8 mouse cellular contexts compared by ENCODE assay signal in the genomic region with DNA sequence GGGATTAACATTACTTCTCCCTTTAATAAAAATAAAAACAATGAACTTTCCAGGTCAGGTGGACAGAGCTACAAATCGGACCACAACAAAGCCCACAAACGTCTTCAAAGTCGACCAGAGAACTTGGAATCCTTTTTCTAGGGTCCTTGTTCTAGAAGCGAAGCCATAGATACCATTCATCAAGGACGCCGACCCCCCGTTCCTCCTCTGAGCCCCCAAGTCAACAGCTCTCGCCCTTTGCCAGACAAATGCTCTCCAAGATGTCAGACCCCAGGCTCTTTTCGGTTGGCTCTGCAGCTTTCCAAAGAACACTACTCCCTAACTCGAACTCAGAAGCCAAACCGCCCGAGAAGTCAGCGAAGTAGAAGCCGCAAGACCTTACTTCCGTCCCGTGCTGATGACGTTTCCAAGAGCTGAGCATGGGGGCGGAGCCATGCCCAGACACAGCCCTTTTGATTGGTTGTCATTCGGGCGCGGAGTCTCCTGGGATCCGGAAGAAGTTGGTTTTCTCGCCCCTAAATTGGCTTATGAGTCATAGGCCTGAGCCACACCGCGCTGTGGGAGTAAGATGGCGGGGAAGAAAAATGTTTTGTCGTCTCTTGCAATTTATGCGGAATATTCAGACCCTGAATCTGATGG. TPM values are rescaled to one million over a fixed set of nuclear protein-coding genes. Genes with fewer than 3 reads are reported as not detected.
DNase-seq lines count a peak whose midpoint lies in the region; ATAC-seq and TF ChIP-seq lines count a peak whose summit lies in the region.

Gene Sap30bp (plus strand): TSS at position 175 of the 639 bp plus-strand sequence.
Gene Recql5 (minus strand): TSS at position 370 of the 639 bp plus-strand sequence.

- peak within 1 kb of the TSS; percentile 95 for H3K4me3 ChIP-seq in bone marrow macrophage, adult 2 months (ENCODE audit: insufficient read depth, low read length)
- peak within 1 kb of the TSS; percentile 99 for H3K4me3 ChIP-seq in embryonic fibroblast, embryonic 13.5 days (ENCODE audit: insufficient read depth, low read length)
- H3K4me3 ChIP-seq in kidney, embryonic 14.5 days (ENCODE audit: low read length), result peak within 1 kb of the TSS; percentile 80
- H3K4me3 ChIP-seq in limb, embryonic 15.5 days, result peak within 1 kb of the TSS; percentile 61

- peaks cover 24% of the 10 kb centered on the region for H3K36me3 ChIP-seq in kidney, embryonic 14.5 days (ENCODE audit: control insufficient read depth, insufficient read depth, low read length)
- H3K36me3 ChIP-seq in limb, embryonic 15.5 days, result peaks cover 39% of the 10 kb centered on the region

- H3K9me3 ChIP-seq in kidney, embryonic 14.5 days (ENCODE audit: control insufficient read depth, low read length), result no peaks in the 10 kb centered on the region
- no peaks in the 10 kb centered on the region for H3K9me3 ChIP-seq in limb, embryonic 15.5 days

- DNase-seq in A20 (ENCODE audit: low read depth, low spot score), result peak; percentile 99
- peak; percentile 96 to 97 for DNase-seq in heart, adult 9 months (ENCODE audit: low spot score in 2 of 2)
- DNase-seq in monocyte, adult 2 months (ENCODE audit: low read depth in 1 of 2, low spot score in 2 of 2), result peak; percentile 95 to 96
- DNase-seq in spleen, postnatal 36 days (ENCODE audit: low spot score in 2 of 2), result peak; percentile 95 to 97

- no peak for TF ChIP-seq CTCF in bone marrow macrophage, adult 2 months (IDR thresholded peaks at IDR 0.05; ENCODE audit: low read depth, low read length)
- no peak for TF ChIP-seq CTCF in embryonic fibroblast, embryonic 13.5 days (IDR thresholded peaks at IDR 0.05; ENCODE audit: borderline replicate concordance, insufficient read depth, low read length)

- 0 out of 2 replicates have a peak within 1 kb of the TSS, but pooled peaks have one; percentile 18 for H3K27ac ChIP-seq in bone marrow macrophage, adult 2 months (ENCODE audit: insufficient read depth, low read depth, low read length)
- H3K27ac ChIP-seq in embryonic fibroblast, embryonic 13.5 days (ENCODE audit: insufficient read depth, low read length), result peak within 1 kb of the TSS; percentile 36; the same call in 1 of the 2 replicates
- H3K27ac ChIP-seq in kidney, embryonic 14.5 days (ENCODE audit: low read depth, low read length), result no peak within 1 kb of the TSS
- H3K27ac ChIP-seq in limb, embryonic 15.5 days, result peak within 1 kb of the TSS; percentile 3; the same call in 1 of the 2 replicates

- peaks cover 22% of the 10 kb centered on the region for H3K4me1 ChIP-seq in bone marrow macrophage, adult 2 months (ENCODE audit: control insufficient read depth, insufficient read depth, low read length)
- no peaks in the 10 kb centered on the region for H3K4me1 ChIP-seq in embryonic fibroblast, embryonic 13.5 days (ENCODE audit: control insufficient read depth, insufficient read depth, low read length)
- peaks cover 13% of the 10 kb centered on the region for H3K4me1 ChIP-seq in kidney, embryonic 14.5 days (ENCODE audit: control insufficient read depth, insufficient read depth, low read length)
- H3K4me1 ChIP-seq in limb, embryonic 15.5 days, result peaks cover 26% of the 10 kb centered on the region

- H3K9ac ChIP-seq in kidney, embryonic 14.5 days (ENCODE audit: low read depth, low read length), result peak within 1 kb of the TSS; percentile 82
- H3K9ac ChIP-seq in limb, embryonic 15.5 days, result peak within 1 kb of the TSS; percentile 57

- H3K27me3 ChIP-seq in kidney, embryonic 14.5 days (ENCODE audit: control insufficient read depth, insufficient read depth, low read length), result no peaks in the 10 kb centered on the region
- H3K27me3 ChIP-seq in limb, embryonic 15.5 days, result no peaks in the 10 kb centered on the region

- TF ChIP-seq POLR2A in bone marrow macrophage, adult 2 months (IDR thresholded peaks at IDR 0.05; ENCODE audit: borderline replicate concordance, low read depth, low read length), result 0 out of 2 replicates have a peak, but pooled peaks have one; percentile 42
- peak; percentile 67; the same call in 1 of the 2 replicates for TF ChIP-seq POLR2A in embryonic fibroblast, embryonic 13.5 days (IDR thresholded peaks at IDR 0.05; ENCODE audit: low read depth, low read length)

- peak; percentile 99 for ATAC-seq in kidney, embryonic 14.5 days (ENCODE audit: low FRiP score, low TSS enrichment)
- ATAC-seq in limb, embryonic 15.5 days (ENCODE audit: insufficient number of reproducible peaks, low FRiP score, low TSS enrichment, low read depth), result peak; percentile 97

- peak within 1 kb of the TSS; percentile 81 for H3K4me2 ChIP-seq in kidney, embryonic 14.5 days (replicated peaks; ENCODE audit: low read depth, low read length)
- peak within 1 kb of the TSS; percentile 79 for H3K4me2 ChIP-seq in limb, embryonic 15.5 days

- WGBS in kidney, embryonic 14.5 days, result under 1% methylated on average over 28 of the region's 28 CpGs
- WGBS in limb, embryonic 15.5 days, result under 1% methylated on average over 28 of the region's 28 CpGs

RNA-seq across cellular contexts. Expression of gene Sap30bp, which starts in this region (rescaled TPM):
- 23.6 and 24.5 TPM in 2 replicates for polyA plus RNA-seq in bone marrow macrophage, adult 2 months (2012; ENCODE audit: insufficient read depth, insufficient read length, missing spikeins)
- polyA plus RNA-seq in embryonic fibroblast, embryonic 13.5 days (2011; ENCODE audit: insufficient read length, low read depth, missing spikeins), result 45.2 and 50.0 TPM in 2 replicates
- 41.4 and 48.1 TPM in 2 replicates for polyA plus RNA-seq in kidney, embryonic 14.5 days (2014; fragmentation: Nextera tagmentation; extraction: Ambion mirVana)
- polyA plus RNA-seq in limb, embryonic 15.5 days (2015; fragmentation: Nextera tagmentation; extraction: Ambion mirVana), result 31.3 and 36.1 TPM in 2 replicates

RNA-seq across cellular contexts. Expression of gene Recql5, which starts in this region (rescaled TPM):
- polyA plus RNA-seq in bone marrow macrophage, adult 2 months (2012; ENCODE audit: insufficient read depth, insufficient read length, missing spikeins), result 19.9 and 21.5 TPM in 2 replicates
- 11.3 and 15.8 TPM in 2 replicates for polyA plus RNA-seq in embryonic fibroblast, embryonic 13.5 days (2011; ENCODE audit: insufficient read length, low read depth, missing spikeins)
- 13.0 and 19.1 TPM in 2 replicates for polyA plus RNA-seq in kidney, embryonic 14.5 days (2014; fragmentation: Nextera tagmentation; extraction: Ambion mirVana)
- 17.0 and 17.6 TPM in 2 replicates for polyA plus RNA-seq in limb, embryonic 15.5 days (2015; fragmentation: Nextera tagmentation; extraction: Ambion mirVana)
